Mouse (Mus musculus): Measurements from ENCODE around the gene Rftn1.

DNA sequence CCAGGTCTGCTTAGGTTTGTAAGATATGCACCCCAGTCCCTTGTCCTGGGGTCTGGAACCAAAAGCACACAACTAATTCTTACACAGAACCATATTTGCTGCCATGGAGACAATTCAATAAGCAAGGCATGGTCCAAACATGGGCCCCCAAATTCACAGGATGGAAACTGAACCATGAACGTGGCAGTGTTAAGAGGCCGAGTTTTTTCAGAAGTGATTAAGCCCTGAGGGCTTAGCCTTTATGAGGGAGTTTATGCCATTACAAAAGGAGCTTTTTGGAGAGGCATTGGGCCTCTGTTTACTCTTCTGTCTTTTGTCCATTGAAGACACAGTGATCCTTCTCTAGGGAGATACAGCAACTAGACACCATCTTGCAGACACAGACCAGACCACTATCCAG, 63.9 kb downstream of the Rftn1 start:
- no peak for TF ChIP-seq CTCF (IDR thresholded peaks at IDR 0.05; ENCODE audit: extremely low read depth, insufficient read length, insufficient replicate concordance, low read depth, low read length)
- no peak for TF ChIP-seq POLR2A (IDR thresholded peaks at IDR 0.05; ENCODE audit: low read depth, low read length)
